Mouse (Mus musculus) embryonic fibroblast, embryonic 13.5 days (primary cell): ENCODE data around the gene C1qc.

ENCODE experiments used
- CTCF ChIP-seq: IDR thresholded peaks from 2 replicates; pipeline ENCODE4 v1.5.1; 2011; ENCODE audit warnings: mild to moderate bottlenecking, control low read depth, low read length, moderate library complexity, borderline replicate concordance; ENCODE audit not compliant: insufficient read depth
- POLR2A ChIP-seq: IDR thresholded peaks from 2 replicates; pipeline ENCODE4 v1.6.1; 2011; ENCODE audit warnings: low read depth, mild to moderate bottlenecking, control low read depth, low read length, moderate library complexity

- TF ChIP-seq CTCF (no peak), POLR2A (no peak)
Measured at GRCm38 (mm10) chr4:136861806-136862205, 31.1 kb downstream of the C1qc start.
